Mouse (Mus musculus) adrenal gland, postnatal 4 days (tissue): ENCODE data around the gene Cdkl5. TPM values are rescaled to one million over a fixed set of nuclear protein-coding genes. Genes with fewer than 3 reads are reported as not detected.
"Not testable (repeated sequence)": the region's sequence is repeated elsewhere in the genome, so short reads cannot be mapped to it uniquely, and the experiment has no call there.

Experiments
- DNase-seq, 2 experiments: peaks; one replicate each; pipeline ENCODE4 v3.0.0; 2021 to 2022; ENCODE audit warnings: low spot score in 2 of 2, mixed read lengths in 2 of 2
- total RNA-seq, 2 experiments: library from RNA; stranded (reverse); gene quantifications; 2 replicates each; pipeline ENCODE4 v1.2.3; 2021

Cdkl5 gene
- total RNA-seq, 2 experiments from 2014 or later: 12.2 to 15.2 TPM

DNA sequence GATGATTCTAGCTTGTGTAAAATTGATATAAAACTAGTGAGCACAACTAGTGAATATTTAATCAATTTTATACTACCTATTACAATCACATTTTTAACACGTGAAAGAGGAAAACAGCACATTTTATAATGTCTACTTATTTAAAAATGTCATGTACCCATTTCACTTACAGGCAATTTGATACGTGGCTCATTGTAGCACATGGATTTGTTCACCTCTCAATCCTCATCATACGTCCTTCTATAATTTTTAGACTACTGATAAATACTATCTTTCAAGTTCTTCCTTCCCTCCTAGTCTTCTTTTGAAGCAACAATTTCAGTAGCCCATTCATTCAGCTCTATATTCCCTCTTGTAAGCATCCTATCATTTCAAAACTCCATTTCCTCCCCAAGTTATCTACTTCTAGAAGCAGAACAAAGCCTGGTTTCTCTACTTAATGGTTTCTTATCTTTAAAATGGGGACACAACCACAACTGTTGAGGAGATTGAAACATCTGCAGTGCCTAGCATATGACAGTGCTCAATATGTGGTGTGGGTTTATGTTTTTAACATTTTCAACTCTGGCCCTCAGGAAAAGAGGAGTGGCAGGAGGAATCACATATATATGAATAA lies 75.4 kb downstream of the Cdkl5 start:
- DNase-seq: no peak

GRCm38 (mm10) chrX:160906952-160907351 lies 87.6 kb downstream of the Cdkl5 start, which contains the start of gene Gja6:
TSS of gene Gja6 (minus strand) at chrX:160907052.
- DNase-seq: no peak

GRCm38 (mm10) chrX:160906477-160906876 lies 88.0 kb downstream of the Cdkl5 start:
- DNase-seq: no peak

- DNase-seq: no peak
Measured at GRCm38 (mm10) chrX:160905913-160906312, 88.6 kb downstream of the Cdkl5 start.

GRCm38 (mm10) chrX:160905041-160905678 lies 89.3 kb downstream of the Cdkl5 start:
- no peak for DNase-seq

- DNase-seq: no peak
Measured at GRCm38 (mm10) chrX:160901118-160901517, 93.4 kb downstream of the Cdkl5 start.

DNA sequence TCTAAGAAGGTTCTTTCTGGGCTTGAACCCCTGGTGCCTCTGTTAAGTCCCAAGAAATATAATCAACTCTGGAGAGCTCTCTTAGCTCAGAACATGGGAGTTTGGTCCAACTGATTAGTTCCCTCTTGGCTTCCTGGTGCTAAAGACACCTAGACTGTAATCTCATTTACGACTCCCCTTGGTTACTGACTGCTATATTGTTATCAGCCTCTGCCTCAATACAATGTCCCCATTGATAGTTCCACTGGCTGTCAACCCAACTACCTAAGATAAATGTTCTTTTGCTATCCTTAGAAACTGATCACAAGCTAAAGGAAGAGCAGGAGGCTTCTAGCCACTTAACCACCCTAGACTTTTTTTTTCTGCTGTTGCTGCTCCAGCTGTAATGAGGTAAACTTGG lies 102.4 kb downstream of the Cdkl5 start:
- DNase-seq: no peak

DNA sequence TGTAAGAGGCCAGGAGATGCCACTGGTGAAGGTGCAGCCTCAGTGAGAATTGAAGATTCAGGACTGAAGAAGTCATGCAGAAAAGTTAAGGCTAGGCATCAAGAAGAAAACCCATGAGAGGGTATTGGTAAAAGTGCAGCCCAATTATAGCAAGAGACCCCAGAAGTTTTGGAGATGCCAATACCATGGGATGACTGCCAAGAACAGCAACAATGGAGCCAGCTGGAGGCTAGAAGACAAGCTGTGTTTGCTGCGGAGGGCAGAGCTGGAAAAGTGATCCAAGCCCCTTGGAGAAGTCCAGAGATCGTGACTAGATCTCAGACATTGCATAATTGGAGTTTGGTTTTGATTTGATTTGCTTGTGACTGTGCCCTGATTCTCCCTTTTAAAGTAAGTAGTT lies 108.2 kb downstream of the Cdkl5 start:
- DNase-seq: no peak

DNA sequence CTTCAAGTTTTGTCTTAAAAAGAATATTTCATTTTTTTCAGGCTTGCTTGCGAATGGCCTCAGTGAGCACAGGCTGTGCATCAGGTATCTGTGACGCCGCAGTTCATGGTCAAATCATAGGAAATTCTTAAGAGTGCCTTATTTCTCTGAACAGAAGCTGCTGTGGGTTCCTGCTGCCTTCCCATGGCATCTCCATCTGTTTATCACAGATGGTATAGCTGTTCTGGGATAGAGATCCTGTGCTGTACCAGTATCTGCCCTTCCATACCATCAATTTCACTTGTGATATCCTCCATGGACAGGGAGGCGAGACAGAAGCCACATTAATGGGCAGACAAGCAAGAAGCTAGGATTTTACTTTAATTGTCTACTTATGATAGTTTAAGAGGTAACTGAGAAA lies 127.9 kb downstream of the Cdkl5 start:
- DNase-seq: no peak

GRCm38 (mm10) chrX:160865022-160865421 lies 129.5 kb downstream of the Cdkl5 start:
- no peak for DNase-seq

DNA sequence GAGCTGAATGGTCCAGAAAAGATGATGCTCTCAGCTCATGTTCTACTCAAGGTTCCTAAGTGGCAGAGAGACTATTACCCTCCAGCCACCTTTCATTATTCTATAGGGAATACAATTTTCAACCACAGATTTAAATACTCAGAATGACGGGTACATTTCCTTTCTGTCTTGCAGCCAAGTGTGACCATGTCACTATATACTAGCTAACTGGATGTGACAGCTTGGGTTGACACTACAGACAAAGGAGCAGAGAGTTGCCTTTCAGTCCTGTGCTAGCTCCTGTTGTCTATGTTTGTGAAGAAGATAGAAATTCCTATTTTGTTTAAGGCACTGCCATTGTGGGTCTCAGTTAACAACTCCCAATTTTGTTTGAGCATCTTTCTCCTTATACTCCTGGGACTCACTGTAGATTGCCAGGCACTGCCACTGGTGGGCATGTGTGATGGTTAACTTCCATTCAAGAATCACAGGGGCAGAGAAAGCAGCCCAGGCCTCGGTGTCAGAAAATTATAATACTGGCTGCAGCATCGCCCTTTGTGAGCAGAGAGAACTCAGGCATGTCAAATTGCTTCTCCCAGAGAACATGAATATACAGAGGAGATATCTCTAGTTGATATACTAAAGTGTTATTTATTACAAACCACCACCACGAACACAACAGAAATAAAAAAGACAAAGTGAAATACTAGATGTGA lies 130.7 kb downstream of the Cdkl5 start:
- no peak for DNase-seq

DNA sequence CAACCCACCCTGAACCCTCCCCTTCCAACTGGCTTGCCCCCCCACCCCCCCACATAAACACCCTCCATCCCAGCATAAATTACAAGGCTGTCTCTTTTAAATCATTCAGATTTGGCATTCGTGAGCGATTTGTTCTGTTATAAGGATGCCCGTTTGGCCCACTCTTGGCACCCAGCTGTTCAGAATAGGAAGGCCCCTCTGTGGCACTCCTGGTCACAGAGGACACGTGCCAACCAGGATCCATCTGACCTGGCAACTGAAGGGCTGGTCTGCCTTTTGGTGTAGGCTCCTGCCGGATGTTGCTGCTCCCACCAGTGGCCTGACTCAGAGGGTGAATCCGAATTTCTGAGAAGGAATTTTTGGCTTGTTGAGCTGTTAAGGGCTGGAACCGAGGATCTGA lies 186.3 kb downstream of the Cdkl5 start:
- no peak for DNase-seq

DNA sequence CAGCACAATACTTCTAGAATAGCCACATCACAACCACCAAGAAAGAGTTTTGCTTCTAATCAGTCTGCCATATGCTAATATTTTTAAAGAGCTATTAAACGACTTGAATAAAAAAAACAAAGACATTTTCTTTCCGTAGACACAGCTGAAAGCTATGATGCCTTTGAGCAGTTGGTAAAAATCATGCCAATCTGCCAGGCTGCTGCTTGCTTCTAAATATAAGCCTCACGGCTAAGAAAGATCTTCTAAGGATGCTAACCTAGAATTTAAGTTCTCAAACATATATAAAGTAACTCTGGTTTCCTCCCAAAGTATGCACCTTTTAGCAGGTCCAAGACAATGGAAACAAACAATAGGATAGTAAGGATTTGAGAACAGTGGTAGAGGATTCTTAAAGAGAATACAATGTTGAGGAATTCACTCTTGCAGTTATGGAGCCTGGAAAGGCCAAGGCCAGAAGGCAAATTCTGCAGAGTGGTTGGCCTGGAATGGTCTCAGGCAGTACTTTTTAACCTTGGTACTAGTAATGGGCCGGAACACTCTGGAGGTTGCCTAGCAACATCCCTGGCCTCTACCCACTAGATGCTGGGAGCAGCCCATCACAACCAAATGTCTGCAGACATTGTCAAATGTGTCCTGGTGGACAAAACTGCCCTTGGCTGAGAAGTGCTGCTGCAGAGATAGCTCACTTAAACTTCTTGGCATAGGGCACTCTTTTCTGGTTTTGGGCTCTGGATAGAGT lies 189.9 kb downstream of the Cdkl5 start:
- DNase-seq: peak in 1 of 2 experiments; percentile 3

GRCm38 (mm10) chrX:160794920-160795319 lies 199.6 kb downstream of the Cdkl5 start:
- DNase-seq: no peak

DNA sequence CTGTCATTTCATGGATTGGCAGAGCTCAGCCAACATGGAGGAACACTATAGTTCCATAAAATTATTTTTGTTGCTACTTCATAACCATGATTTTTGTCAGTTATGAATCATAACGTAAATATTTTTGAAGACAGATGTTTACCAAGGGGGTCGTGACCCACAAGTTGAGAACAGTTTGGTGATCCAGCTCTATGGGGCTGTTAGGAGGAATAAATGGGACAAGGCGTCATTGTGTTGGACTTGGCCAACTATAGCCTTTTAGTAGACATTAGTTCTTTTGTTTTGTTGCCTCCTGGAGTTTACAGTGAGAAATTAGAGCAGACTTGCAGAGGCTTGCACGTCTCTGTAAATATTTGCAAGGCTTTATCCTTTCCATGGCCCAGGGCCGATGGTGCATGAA lies 212.2 kb downstream of the Cdkl5 start:
- no peak for DNase-seq

DNA sequence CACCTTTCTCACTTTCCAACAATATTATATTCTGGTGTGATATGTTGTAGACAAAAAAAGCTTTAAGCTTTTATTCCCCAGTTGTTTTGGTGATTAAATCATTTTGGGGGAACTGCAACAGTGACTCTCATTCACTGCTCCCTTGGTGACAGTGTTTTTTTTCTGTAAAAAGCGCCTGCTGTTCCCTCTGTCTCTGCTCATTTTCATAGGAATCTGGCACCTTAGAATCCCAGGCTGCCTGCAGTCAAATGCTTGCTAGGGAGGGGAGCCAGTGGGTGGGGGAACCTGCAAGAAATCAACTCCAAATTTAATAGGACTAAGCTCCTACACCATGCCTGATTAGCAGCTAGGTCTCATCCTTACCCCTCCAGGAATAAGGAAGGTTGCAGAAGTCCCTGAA lies 221.5 kb downstream of the Cdkl5 start:
- no peak for DNase-seq

DNA sequence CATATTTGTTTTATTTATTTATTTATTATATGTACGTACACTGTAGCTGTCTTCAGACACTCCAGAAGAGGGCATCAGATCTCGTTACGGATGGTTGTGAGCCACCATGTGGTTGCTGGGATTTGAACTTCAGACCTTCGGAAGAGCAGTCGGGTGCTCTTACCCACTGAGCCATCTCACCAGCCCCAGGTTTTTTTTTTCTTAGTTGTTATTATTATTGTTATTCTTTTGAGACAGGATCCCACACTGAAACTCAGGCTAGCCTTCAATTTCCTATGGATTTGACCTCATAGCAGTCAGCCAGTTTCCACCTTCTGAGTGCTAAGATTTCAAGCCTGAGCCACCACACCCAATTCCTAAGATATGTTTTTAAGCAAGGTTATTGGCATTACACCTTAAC lies 224.9 kb downstream of the Cdkl5 start:
- DNase-seq: not testable (repeated sequence)

GRCm38 (mm10) chrX:160767713-160768112 lies 226.8 kb downstream of the Cdkl5 start, which contains the start of gene Rs1:
TSS of gene Rs1 (plus strand) at chrX:160768013.
- no peak for DNase-seq

- no peak for DNase-seq
Measured at GRCm38 (mm10) chrX:160766233-160766616, 228.3 kb downstream of the Cdkl5 start.

DNA sequence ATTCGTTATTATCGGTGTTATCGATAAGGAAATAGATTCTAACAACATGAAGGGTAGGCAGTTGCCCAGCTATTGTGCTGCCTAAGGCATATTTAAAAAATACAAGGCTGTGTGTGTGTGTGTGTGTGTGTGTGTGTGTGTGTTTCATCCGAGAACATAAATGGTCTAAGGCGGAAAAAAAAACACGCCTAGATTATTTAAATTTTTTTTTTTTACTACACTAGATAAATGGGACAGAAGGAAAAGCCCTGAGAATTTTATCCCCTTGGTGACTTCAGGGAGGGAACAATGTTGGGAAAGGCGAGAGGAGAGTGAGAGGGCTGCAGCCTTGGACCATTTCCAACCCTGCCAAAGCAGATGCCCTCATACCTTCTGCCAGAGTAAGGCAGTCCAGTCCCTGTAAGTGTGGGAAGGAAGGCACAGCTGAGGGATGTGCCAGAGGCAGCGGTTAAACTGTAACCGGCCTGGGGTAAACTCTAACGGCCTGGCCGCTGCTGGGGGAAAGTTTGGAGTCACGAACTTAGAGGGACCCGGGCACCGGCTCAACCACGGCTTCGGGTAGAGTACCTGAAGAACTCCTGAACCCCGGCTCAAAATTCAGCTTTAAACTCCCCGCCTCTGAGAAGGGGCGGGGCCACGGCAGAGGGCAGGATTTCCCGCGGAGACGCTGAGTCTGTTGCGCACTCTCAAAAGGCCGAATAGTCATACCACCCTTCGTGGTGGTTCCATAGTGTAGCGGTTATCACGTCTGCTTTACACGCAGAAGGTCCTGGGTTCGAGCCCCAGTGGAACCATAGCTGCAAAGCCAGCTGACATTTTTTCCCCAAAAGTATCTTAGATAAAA lies 228.9 kb downstream of the Cdkl5 start:
- DNase-seq: peak; percentile 78 to 82

GRCm38 (mm10) chrX:160750808-160751207 lies 243.7 kb downstream of the Cdkl5 start:
- no peak for DNase-seq
